Mouse (Mus musculus): ENCODE data around the gene Gm20918.
"Not testable (repeated sequence)": the region's sequence is repeated elsewhere in the genome, so short reads cannot be mapped to it uniquely, and the experiment has no call there.

Gm20918 gene

DNA sequence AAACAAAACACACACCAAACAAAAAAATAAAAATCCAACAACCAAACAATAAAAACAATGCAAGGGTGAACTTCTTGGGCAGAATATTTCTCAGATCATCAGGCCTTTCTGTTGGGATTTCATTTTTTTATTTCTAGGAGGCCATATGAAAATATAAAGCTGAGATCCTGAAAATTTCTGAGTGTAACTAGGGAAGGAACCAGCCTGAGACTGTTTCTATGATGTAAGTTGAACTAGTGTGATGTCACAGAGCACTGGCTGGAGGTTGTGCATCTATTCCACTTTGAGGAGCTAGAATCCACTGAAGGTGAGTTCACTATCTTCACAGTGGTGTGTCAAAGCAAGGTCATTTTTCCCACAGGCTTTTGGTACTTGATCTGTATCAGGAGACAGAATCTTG is at the start of gene Gm20918:
Gene Gm20918 (plus strand): TSS at position 301 of the 400 bp plus-strand sequence.
- not testable (repeated sequence) for DNase-seq
